Mouse (Mus musculus) forebrain, embryonic 14.5 days (tissue): ENCODE results near the gene Kdelr3. TPM values are rescaled to one million over a fixed set of nuclear protein-coding genes. Genes with fewer than 3 reads are reported as not detected.
A peak's percentile ranks its signal among the peaks of the same experiment; 100 is the strongest.

ENCODE experiments used
- ATAC-seq: fragments of 200-750 bp; cut with Nextera tagmentation; 2 replicates; pipeline ENCODE4 v1.8.0; 2017; ENCODE audit warnings: mild to moderate bottlenecking, moderate library complexity
- DNase-seq: peaks from one replicate; pipeline ENCODE4 v3.0.0-alpha.2; 2015; ENCODE audit warnings: low spot score
- H3K27ac ChIP-seq: fragments of 300-500 bp; sonication (generic); 2 replicates; pipeline ENCODE4 v1.5.1; 2014; ENCODE audit warnings: low read depth, mild to moderate bottlenecking, control low read depth, low read length, moderate library complexity
- H3K27me3 ChIP-seq: fragments of 300-500 bp; sonication (generic); replicated peaks from 2 replicates; pipeline ENCODE4 v1.6.1; 2014; ENCODE audit warnings: low read length, control low read depth, mixed read lengths; ENCODE audit not compliant: control insufficient read depth, insufficient read depth
- H3K36me3 ChIP-seq: fragments of 300-500 bp; sonication (generic); 2 replicates; pipeline ENCODE4 v1.6.1; 2014; ENCODE audit warnings: low read length, control low read depth; ENCODE audit not compliant: control insufficient read depth, insufficient read depth
- H3K4me1 ChIP-seq: fragments of 300-500 bp; sonication (generic); 2 replicates; pipeline ENCODE4 v1.6.1; 2014; ENCODE audit warnings: antibody characterized with exemption, low read length, control low read depth; ENCODE audit not compliant: control insufficient read depth, insufficient read depth
- H3K4me2 ChIP-seq: fragments of 300-500 bp; sonication (generic); 2 replicates; pipeline ENCODE4 v1.6.1; 2014; ENCODE audit warnings: mild to moderate bottlenecking, control low read depth, low read length
- H3K4me3 ChIP-seq: fragments of 300-500 bp; sonication (generic); 2 replicates; pipeline ENCODE4 v1.5.1; 2014; ENCODE audit warnings: low read depth, low read length, control low read depth
- H3K9ac ChIP-seq: fragments of 300-500 bp; sonication (generic); 2 replicates; pipeline ENCODE4 v1.6.1; 2014; ENCODE audit warnings: mild to moderate bottlenecking, low read length, control low read depth, moderate library complexity
- H3K9me3 ChIP-seq: fragments of 300-500 bp; sonication (generic); replicated peaks from 2 replicates; pipeline ENCODE4 v1.6.1; 2016; ENCODE audit warnings: low read length, control low read depth, mixed read lengths; ENCODE audit not compliant: control insufficient read depth
- WGBS: fragments of 180-500 bp; shearing (Covaris S2); extraction: QIAGEN DNeasy Blood & Tissue Kit; methylation state at CpG from one replicate; pipeline ENCODE4 v1.1.7; 2014; 5-methylcytosine and 5-hydroxymethylcytosine counted together
- polyA plus RNA-seq: library from polyadenylated mRNA; unstranded; fragments of >200 nt; fragmentation: Nextera tagmentation; extraction: Ambion mirVana; gene quantifications from 2 replicates; pipeline ENCODE4 v1.2.1, GENCODE M21; 2014

The Kdelr3 gene
- polyA plus RNA-seq, 1 experiment from 2014 or later, result 8.4 TPM

DNA sequence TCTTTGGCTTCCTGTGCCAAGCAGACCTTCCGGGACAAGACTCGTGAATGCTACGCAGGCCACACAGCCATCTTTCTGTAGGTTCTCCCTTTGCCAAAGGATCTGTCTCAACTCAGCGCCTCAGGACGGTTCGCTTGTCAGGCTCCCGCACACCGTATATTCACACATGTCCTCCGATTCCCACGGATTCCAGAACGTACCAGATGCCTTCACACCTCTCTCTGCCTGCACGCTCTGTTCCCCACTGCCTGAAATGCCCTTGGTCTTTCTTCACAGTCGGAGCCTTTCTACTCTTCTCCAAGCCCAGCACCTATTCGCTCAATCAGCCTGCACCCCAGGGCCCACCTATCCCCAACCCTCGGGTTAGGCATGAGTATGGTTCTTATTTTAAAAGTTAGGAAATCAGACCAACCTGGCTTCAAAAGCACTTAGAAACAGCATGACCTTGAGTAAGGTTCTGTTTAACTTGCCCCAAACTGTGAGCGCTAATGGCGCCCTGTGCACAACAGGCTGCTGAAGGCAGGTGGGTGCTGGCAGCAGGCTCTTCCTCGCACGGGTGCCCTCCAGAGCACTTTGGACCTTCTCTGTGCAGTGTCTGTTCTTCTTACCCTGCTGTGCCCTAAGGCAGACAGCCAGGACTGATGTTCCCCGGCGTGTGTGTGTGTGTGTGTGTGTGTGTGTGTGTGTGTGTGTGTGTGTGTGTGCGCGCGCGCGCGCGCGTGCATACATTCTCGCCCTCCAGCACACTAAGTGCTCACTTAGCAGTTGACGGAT is 9.0 kb upstream of the Kdelr3 start:
- Histone ChIP-seq H3K4me2 (no peak overlapping the region), H3K36me3 (no peaks in the 10 kb centered on the region), H3K27ac (no peak overlapping the region), H3K27me3 (peaks cover 66% of the 10 kb centered on the region), H3K4me1 (peaks cover 9% of the 10 kb centered on the region), H3K4me3 (no peak overlapping the region), H3K9me3 (no peaks in the 10 kb centered on the region), H3K9ac (no peak overlapping the region)
- no peak for DNase-seq
- ATAC-seq, result no peak
- 50% methylated on average over 21 of the region's 31 CpGs for WGBS

DNA sequence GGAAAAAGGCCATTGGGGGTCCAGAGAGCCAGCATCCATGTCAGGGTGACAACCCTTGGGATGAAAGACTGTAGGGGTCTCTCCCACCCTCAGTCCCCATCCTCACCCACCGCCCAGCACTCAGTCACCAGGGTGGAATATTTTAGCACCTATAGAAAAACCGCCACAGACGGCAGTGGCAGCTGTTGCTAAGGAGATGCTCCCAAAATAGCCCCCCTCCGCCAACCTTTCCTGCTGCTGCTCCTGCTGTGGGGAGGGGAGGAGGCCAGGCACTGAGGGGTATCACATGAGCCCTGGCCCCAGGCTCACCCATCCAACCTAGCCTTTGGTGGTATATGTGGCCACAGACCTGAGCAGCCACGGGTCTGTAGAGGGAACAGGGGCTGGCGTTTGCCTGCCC is 6.2 kb upstream of the Kdelr3 start:
- no peaks in the 10 kb centered on the region for H3K36me3 ChIP-seq
- DNase-seq (no peak), ATAC-seq (no peak)
- peaks cover 9% of the 10 kb centered on the region for H3K4me1 ChIP-seq
- WGBS, result 31% methylated on average over 6 of the region's 6 CpGs
- H3K4me2 ChIP-seq, result no peak overlapping the region
- H3K4me3 ChIP-seq, result no peak overlapping the region
- H3K9me3 ChIP-seq, result no peaks in the 10 kb centered on the region
- no peak overlapping the region for H3K9ac ChIP-seq
- no peak overlapping the region for H3K27ac ChIP-seq
- peaks cover 70% of the 10 kb centered on the region for H3K27me3 ChIP-seq

DNA sequence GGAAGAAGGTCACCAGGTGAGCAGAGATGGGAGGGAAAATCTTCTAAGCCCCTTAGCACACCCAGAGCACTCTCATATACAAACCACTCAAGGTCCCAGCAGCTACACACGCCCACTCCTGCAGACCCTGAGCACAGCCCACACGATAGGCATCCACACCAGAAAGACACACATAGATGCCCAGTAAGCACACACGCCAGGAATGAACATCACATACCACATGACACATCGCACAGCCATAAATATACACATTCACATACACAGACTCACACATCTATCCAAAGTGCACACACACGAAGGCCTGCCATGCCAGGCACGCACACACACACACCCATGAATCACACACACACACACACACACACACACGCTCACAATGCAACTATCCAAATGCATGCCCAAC is 5.8 kb upstream of the Kdelr3 start:
- H3K36me3 ChIP-seq, result no peaks in the 10 kb centered on the region
- peaks cover 8% of the 10 kb centered on the region for H3K4me1 ChIP-seq
- no peaks in the 10 kb centered on the region for H3K9me3 ChIP-seq
- DNase-seq, result no peak
- no peak for ATAC-seq
- 84% methylated on average over 7 of the region's 7 CpGs for WGBS
- no peak overlapping the region for H3K4me2 ChIP-seq
- no peak overlapping the region for H3K4me3 ChIP-seq
- H3K9ac ChIP-seq, result no peak overlapping the region
- no peak overlapping the region for H3K27ac ChIP-seq
- H3K27me3 ChIP-seq, result peaks cover 68% of the 10 kb centered on the region

DNA sequence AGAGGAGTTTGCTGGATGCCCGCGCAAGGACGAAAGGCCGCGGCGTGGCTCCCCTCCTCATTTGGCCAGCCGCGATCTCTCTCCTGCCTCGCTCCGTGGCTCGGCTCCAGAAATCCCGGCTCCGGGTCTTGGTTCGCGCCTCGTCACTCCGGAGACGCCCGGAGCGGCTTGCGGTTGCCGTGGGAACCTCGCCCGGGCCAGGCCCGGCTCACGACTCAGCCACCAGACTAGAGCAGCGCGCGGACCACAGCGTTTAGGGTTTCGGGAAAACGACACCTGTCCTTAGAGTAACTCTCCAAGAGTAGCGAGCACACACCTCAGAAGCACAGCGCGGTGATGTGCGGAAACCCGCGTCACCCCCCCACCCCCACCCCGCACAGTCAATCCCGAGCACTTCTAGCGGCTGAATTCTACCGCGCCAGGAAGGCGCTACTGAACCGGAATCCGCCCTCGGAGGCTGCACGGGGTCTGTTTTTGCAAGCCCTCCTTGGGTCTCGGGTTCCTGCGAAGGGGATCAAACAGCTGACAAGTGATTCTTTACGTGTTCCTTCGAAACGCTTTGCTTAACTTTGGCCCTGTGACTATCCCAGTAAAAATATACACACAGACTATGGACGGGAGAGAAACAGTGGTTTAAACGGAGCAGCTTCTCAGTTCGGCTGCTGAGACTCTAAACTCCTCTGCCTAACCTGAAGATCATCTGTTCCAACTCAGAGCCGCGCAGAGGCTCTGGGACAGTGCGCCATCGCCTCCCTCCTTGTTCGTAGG is 4.5 kb upstream of the Kdelr3 start:
- peak overlapping the region; percentile 36 for H3K4me3 ChIP-seq
- H3K9me3 ChIP-seq, result no peaks in the 10 kb centered on the region
- peak overlapping the region; percentile 46 for H3K9ac ChIP-seq
- H3K4me1 ChIP-seq, result peaks cover 11% of the 10 kb centered on the region
- DNase-seq (peak; percentile 93), ATAC-seq (peak; percentile 87)
- H3K27ac ChIP-seq, result no peak overlapping the region
- WGBS, result 1% methylated on average over 61 of the region's 61 CpGs
- peak overlapping the region; percentile 71 for H3K4me2 ChIP-seq
- H3K27me3 ChIP-seq, result peaks cover 70% of the 10 kb centered on the region
- no peaks in the 10 kb centered on the region for H3K36me3 ChIP-seq

DNA sequence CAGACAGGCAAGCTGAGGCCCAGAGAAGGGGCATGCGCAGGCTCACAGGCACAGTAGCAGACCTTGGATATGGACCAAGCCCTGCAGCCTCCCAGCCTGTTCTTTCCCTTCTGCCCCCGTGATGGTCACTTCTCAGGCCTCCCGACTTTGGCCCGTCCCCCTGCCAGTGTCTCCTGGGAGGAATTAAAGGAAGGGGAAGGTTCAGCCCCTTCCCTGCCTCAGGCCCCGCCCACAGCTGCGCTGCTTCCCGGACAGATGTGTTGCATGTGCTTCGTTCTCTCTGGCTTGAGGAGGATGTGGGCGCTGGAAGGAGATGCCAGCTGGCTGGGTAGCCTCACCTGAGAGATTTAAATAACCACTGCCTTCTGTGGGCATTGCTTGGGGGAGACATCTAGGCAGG is 2.3 kb upstream of the Kdelr3 start:
- 0 out of 2 replicates have a peak overlapping the region, but pooled peaks have one; percentile 5 for H3K9ac ChIP-seq
- no peaks in the 10 kb centered on the region for H3K36me3 ChIP-seq
- H3K9me3 ChIP-seq, result no peaks in the 10 kb centered on the region
- H3K27ac ChIP-seq, result no peak overlapping the region
- no peak overlapping the region for H3K4me2 ChIP-seq
- DNase-seq (no peak), ATAC-seq (no peak)
- peaks cover 14% of the 10 kb centered on the region for H3K4me1 ChIP-seq
- 9% methylated on average over 9 of the region's 9 CpGs for WGBS
- no peak overlapping the region for H3K4me3 ChIP-seq
- H3K27me3 ChIP-seq, result peaks cover 69% of the 10 kb centered on the region

DNA sequence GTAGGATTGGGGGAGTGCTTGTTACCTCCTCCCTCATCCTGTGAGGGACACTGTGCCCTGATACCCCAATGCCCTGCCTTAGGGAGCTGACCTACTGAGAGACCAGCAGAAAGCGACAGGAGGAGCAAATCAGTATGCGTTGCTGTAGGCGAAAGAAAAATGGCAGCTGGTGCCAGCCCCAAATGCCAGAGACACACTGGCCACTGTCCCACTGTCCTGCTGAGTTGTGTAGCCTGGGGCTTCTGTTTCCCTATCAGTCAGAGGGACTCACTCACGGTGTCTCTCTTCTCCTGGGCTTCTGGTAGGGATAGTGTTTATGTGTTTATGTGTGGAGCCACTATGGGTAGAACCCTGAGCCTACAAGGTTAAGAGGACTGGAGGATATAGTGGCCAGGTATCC is 1.5 kb downstream of the Kdelr3 start:
- 74% methylated on average over 4 of the region's 4 CpGs for WGBS
- H3K27me3 ChIP-seq, result peaks cover 42% of the 10 kb centered on the region
- no peak for ATAC-seq

DNA sequence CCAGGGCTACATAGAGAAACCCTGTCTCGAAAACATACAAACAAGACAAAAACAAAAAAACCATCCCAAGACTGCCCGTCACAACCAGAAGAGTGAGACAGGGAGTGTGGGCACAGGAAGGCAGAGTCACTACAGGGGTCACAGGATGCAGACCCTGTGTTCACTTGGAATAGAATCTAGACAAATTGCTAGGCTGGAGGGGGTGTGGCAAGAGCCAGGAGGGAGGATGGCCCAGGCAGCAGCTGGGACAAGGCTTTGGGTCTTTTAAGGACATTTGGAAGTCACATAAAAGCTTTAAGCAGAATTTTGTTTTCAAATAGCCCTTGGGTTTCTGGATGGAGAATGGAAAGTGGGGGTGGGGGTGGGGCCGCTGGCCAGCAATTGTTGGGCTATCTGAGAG is 2.4 kb downstream of the Kdelr3 start:
- Histone ChIP-seq H3K36me3 (no peaks in the 10 kb centered on the region), H3K9me3 (no peaks in the 10 kb centered on the region), H3K27ac (no peak overlapping the region), H3K4me2 (no peak overlapping the region), H3K9ac (no peak overlapping the region), H3K27me3 (peaks cover 37% of the 10 kb centered on the region), H3K4me1 (peaks cover 11% of the 10 kb centered on the region), H3K4me3 (no peak overlapping the region)
- WGBS, result 84% methylated on average over 3 of the region's 3 CpGs
- DNase-seq (no peak), ATAC-seq (no peak)

More for the DNA sequence above, 1.5 kb downstream of the Kdelr3 start:
- Histone ChIP-seq H3K9ac (no peak overlapping the region), H3K4me3 (no peak overlapping the region), H3K27ac (no peak overlapping the region), H3K4me2 (no peak overlapping the region), H3K9me3 (no peaks in the 10 kb centered on the region), H3K4me1 (peaks cover 11% of the 10 kb centered on the region), H3K36me3 (no peaks in the 10 kb centered on the region)
- DNase-seq, result no peak

DNA sequence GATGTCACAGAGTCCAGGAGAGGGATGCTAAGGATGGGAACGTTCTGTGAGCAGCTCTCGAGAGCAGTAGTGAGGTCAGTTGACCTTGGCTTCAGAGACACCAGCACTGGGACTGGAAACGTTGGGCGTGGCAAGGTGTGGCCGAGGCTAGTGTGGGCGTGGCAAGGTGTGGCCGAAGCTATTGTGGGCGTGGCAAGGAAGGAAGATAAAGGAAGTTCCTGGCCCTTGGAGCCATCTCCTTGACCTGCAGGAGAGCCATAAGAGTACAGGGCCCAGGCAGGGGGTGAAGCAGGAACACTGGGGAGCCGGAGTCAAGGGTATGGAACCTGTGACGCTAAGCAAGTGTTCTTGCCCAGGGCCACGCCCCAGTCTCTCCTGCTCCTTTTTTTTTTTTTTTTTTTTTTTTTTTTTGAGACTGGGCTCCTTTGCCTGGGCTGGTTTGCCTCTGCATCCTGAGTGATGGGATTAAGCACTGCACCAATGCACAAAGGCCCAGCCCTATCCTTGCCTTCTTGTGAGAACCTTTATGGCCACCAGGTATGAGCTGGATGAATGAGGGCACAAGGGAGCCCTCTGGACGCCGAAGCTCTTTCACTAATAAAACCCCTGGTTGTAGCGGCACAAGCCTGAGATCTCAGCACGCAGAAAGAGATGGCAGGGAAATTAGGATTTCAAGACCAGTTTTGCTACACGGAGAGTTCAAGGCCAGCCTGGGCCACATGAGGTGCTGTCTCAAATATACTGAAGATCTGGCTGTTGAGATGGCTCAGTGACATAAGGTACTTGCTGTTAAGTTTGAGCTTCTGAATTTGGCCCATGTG is 3.4 kb downstream of the Kdelr3 start:
- H3K9me3 ChIP-seq, result no peaks in the 10 kb centered on the region
- ATAC-seq (no peak), DNase-seq (no peak)
- no peak overlapping the region for H3K4me2 ChIP-seq
- H3K36me3 ChIP-seq, result no peaks in the 10 kb centered on the region
- 47% methylated on average over 15 of the region's 16 CpGs for WGBS
- no peak overlapping the region for H3K27ac ChIP-seq
- H3K9ac ChIP-seq, result no peak overlapping the region
- H3K4me3 ChIP-seq, result no peak overlapping the region
- H3K4me1 ChIP-seq, result peaks cover 11% of the 10 kb centered on the region
- H3K27me3 ChIP-seq, result peaks cover 28% of the 10 kb centered on the region
